Mouse (Mus musculus) CH12.LX (cell line): ENCODE measurements at regions not wholly inside any gene's neighbourhood (a gene's known extent, or its start where the extent isn't known, plus 50 kb on each side); places are given as distances from the start of the nearest gene placed in this dataset.
A peak's percentile ranks its signal among the peaks of the same experiment; 100 is the strongest.

Experiments used
- DNase-seq: peaks from one replicate; pipeline ENCODE4 v3.0.0-alpha.2; 2013; ENCODE audit errors: extremely low read depth
- H3K27ac ChIP-seq: 2 replicates; pipeline ENCODE4 v1.5.1; 2012; ENCODE audit warnings: low read depth, mild to moderate bottlenecking, control low read depth, moderate library complexity; ENCODE audit not compliant: insufficient read depth
- H3K27me3 ChIP-seq: replicated peaks from 2 replicates; pipeline ENCODE3; 2012; ENCODE audit warnings: inconsistent platforms
- H3K36me3 ChIP-seq, 2 experiments: replicated peaks in 1 of 2; 2 replicates each; pipeline versions ENCODE3 to v1.6.1; 2012; ENCODE audit warnings: inconsistent platforms in 1 of 2, low read length in 1 of 2, mild to moderate bottlenecking in 1 of 2, mixed read lengths in 1 of 2, moderate library complexity in 1 of 2; ENCODE audit not compliant: control insufficient read depth in 1 of 2, insufficient read depth in 1 of 2
- H3K4me1 ChIP-seq, 2 experiments: 2 replicates each; pipeline ENCODE4 v1.6.1; 2012; ENCODE audit warnings: inconsistent platforms in 1 of 2, moderate library complexity in 1 of 2; ENCODE audit not compliant: insufficient read depth in 2 of 2, control insufficient read depth in 1 of 2
- H3K4me2 ChIP-seq: 2 replicates; pipeline ENCODE4 v1.6.1; 2012; ENCODE audit warnings: low read depth, mild to moderate bottlenecking, control low read depth; ENCODE audit not compliant: poor library complexity, insufficient read depth, severe bottlenecking
- H3K4me3 ChIP-seq, 3 experiments: fragments of 150-350 bp in 1 of 3; sonication (generic) in 1 of 3; replicated peaks in 1 of 3; 2 replicates each; pipeline versions ENCODE3 to v1.5.1; 2011 to 2012; ENCODE audit warnings: low read depth in 2 of 3, low read length in 2 of 3, mild to moderate bottlenecking in 2 of 3, moderate library complexity in 2 of 3, control low read depth in 1 of 3, improper control_type of control experiment in 1 of 3, inconsistent platforms in 1 of 3, mixed read lengths in 1 of 3; ENCODE audit not compliant: poor library complexity in 1 of 3
- H3K79me2 ChIP-seq: replicated peaks from 2 replicates; pipeline ENCODE4 v1.6.1; 2012; ENCODE audit warnings: mild to moderate bottlenecking, moderate library complexity; ENCODE audit not compliant: control insufficient read depth, poor library complexity, insufficient read depth, severe bottlenecking; ENCODE audit errors: extremely low read depth
- H3K9ac ChIP-seq: 2 replicates; pipeline ENCODE4 v1.6.1; 2012; ENCODE audit warnings: low read depth, mild to moderate bottlenecking, control low read depth, moderate library complexity; ENCODE audit not compliant: insufficient read depth
- H3K9me3 ChIP-seq: replicated peaks from 2 replicates; pipeline ENCODE3; 2012; ENCODE audit warnings: low read length, inconsistent platforms, mixed read lengths
- BHLHE40 ChIP-seq: IDR thresholded peaks from 2 replicates; pipeline ENCODE4 v1.6.1; 2011; ENCODE audit warnings: mild to moderate bottlenecking, low read depth, low read length, improper control_type of control experiment
- CTCF ChIP-seq, 2 experiments: IDR thresholded peaks in 1 of 2; conservative IDR thresholded peaks in 1 of 2; 2 replicates each; pipeline ENCODE4 v1.5.1; 2011 to 2012; ENCODE audit warnings: low read depth in 2 of 2, low read length in 2 of 2, improper control_type of control experiment in 1 of 2, inconsistent platforms in 1 of 2, mild to moderate bottlenecking in 1 of 2, moderate library complexity in 1 of 2
- ELF1 ChIP-seq: IDR thresholded peaks from 2 replicates; pipeline ENCODE4 v1.6.1; 2014; ENCODE audit warnings: low read depth, mild to moderate bottlenecking, inconsistent platforms, low read length, improper control_type of control experiment
- GABPA ChIP-seq: IDR thresholded peaks from 2 replicates; pipeline ENCODE4 v1.6.1; 2012; ENCODE audit warnings: low read depth, low read length, improper control_type of control experiment, inconsistent platforms; ENCODE audit not compliant: insufficient replicate concordance
- HCFC1 ChIP-seq: IDR thresholded peaks from 2 replicates; pipeline ENCODE4 v1.6.1; 2012; ENCODE audit warnings: low read depth, mild to moderate bottlenecking, inconsistent platforms, low read length, improper control_type of control experiment
- IRF4 ChIP-seq: IDR thresholded peaks from 2 replicates; pipeline ENCODE4 v1.6.1; 2014; ENCODE audit warnings: low read depth, mild to moderate bottlenecking, inconsistent platforms, low read length, improper control_type of control experiment
- JUN ChIP-seq: IDR thresholded peaks from 2 replicates; pipeline ENCODE4 v1.6.1; 2011; ENCODE audit warnings: low read depth, mild to moderate bottlenecking, low read length, improper control_type of control experiment, moderate library complexity; ENCODE audit not compliant: insufficient read depth
- KAT2A ChIP-seq: IDR thresholded peaks from 2 replicates; pipeline ENCODE4 v1.6.1; 2012; ENCODE audit warnings: low read length, improper control_type of control experiment, inconsistent platforms; ENCODE audit not compliant: insufficient replicate concordance
- MAX ChIP-seq: IDR thresholded peaks from 2 replicates; pipeline ENCODE4 v1.6.1; 2011; ENCODE audit warnings: low read length, improper control_type of control experiment
- MAZ ChIP-seq: IDR thresholded peaks from 2 replicates; pipeline ENCODE4 v1.6.1; 2012; ENCODE audit warnings: low read depth, mild to moderate bottlenecking, inconsistent platforms, low read length, improper control_type of control experiment, moderate library complexity
- MEF2A ChIP-seq: IDR thresholded peaks from 2 replicates; pipeline ENCODE4 v1.6.1; 2014; ENCODE audit warnings: low read depth, mild to moderate bottlenecking, inconsistent platforms, low read length, improper control_type of control experiment, borderline replicate concordance
- MYC ChIP-seq: IDR thresholded peaks from 2 replicates; pipeline ENCODE4 v1.6.1; 2011; ENCODE audit warnings: low read depth, mild to moderate bottlenecking, improper control_type of control experiment, low read length
- NELFE ChIP-seq: IDR thresholded peaks from 2 replicates; pipeline ENCODE4 v1.6.1; 2011; ENCODE audit warnings: low read depth, low read length, improper control_type of control experiment
- POLR2AphosphoS2 ChIP-seq: IDR thresholded peaks from 2 replicates; pipeline ENCODE4 v1.6.1; 2011; ENCODE audit warnings: low read depth, low read length, improper control_type of control experiment
- RAD21 ChIP-seq: IDR thresholded peaks from 2 replicates; pipeline ENCODE4 v1.6.1; 2011; ENCODE audit warnings: low read depth, mild to moderate bottlenecking, low read length, improper control_type of control experiment, moderate library complexity
- RCOR1 ChIP-seq: conservative IDR thresholded peaks from 2 replicates; pipeline ENCODE4 v1.6.1; 2012; ENCODE audit warnings: low read depth, mild to moderate bottlenecking, inconsistent platforms, low read length, improper control_type of control experiment
- SIN3A ChIP-seq: IDR thresholded peaks from 2 replicates; pipeline ENCODE4 v1.6.1; 2012; ENCODE audit warnings: low read length, improper control_type of control experiment, inconsistent platforms
- SMC3 ChIP-seq: IDR thresholded peaks from 2 replicates; pipeline ENCODE4 v1.6.1; 2011; ENCODE audit warnings: low read depth, low read length, improper control_type of control experiment
- TCF12 ChIP-seq: IDR thresholded peaks from 2 replicates; pipeline ENCODE4 v1.6.1; 2014; ENCODE audit warnings: low read depth, mild to moderate bottlenecking, inconsistent platforms, low read length, improper control_type of control experiment
- UBTF ChIP-seq: IDR thresholded peaks from 2 replicates; pipeline ENCODE4 v1.6.1; 2012; ENCODE audit warnings: low read depth, mild to moderate bottlenecking, inconsistent platforms, low read length, improper control_type of control experiment, moderate library complexity
- ZC3H11A ChIP-seq: IDR thresholded peaks from 2 replicates; pipeline ENCODE4 v1.6.1; 2012; ENCODE audit warnings: low read depth, mild to moderate bottlenecking, inconsistent platforms, low read length, improper control_type of control experiment
- ZMIZ1 ChIP-seq: IDR thresholded peaks from 2 replicates; pipeline ENCODE4 v1.6.1; 2012; ENCODE audit warnings: low read depth, mild to moderate bottlenecking, inconsistent platforms, low read length, improper control_type of control experiment
- ZNF384 ChIP-seq: IDR thresholded peaks from 2 replicates; pipeline ENCODE4 v1.6.1; 2012; ENCODE audit warnings: low read depth, low read length, improper control_type of control experiment, inconsistent platforms
- dilution Hi-C: fragments of 300-500 bp; cut with MboI; formaldehyde crosslinking; loops from 2 replicates; pipeline ENCODE4 v1.14.3; 2020; ENCODE audit warnings: low sequenced_read_pairs; ENCODE audit not compliant: extremely low pct_unique_long_range_greater_than_20kb, extremely low pct_ligation_motif_present
- in situ Hi-C: fragments of 300-500 bp; cut with MboI; formaldehyde crosslinking; loops from 3 replicates; pipeline ENCODE4 v1.14.3; 2019; ENCODE audit warnings: low sequenced_read_pairs, low pct_ligation_motif_present, low pct_unique_long_range_greater_than_20kb, mixed read lengths

DNA sequence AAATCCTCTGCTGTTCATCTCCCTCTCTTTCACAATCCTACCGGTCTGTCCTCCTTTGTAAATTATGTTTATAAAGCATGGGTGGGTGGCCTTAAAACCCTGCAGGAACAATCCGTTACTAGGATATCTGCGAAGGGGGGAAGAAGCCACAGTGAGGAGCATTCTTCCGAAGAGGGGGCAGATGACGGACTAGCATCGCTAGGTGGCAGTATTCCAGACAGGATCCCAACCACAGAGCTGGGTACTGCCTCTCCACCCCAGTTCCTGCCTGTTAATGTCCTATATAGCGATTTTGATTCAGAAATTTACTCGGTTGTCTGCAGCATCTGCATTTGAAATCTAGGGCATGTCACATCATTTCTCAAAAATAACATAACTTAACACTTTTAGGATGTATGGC lies 419.9 kb upstream of the Atp2b1 start:
- no peak overlapping the region for H3K9ac ChIP-seq
- no peak overlapping the region for H3K27ac ChIP-seq
- H3K4me1 ChIP-seq, result no peaks in the 10 kb centered on the region
- H3K27me3 ChIP-seq, result no peaks in the 10 kb centered on the region
- TF ChIP-seq CTCF (conservative IDR thresholded peaks at IDR 0.05 in 1 of 2, IDR thresholded peaks at IDR 0.05 in 1 of 2; ENCODE audit: low read depth in 2 of 2, low read length in 2 of 2) (peak; percentile 57 to 85), HCFC1 (no peak), MYC (no peak), RAD21 (peak; percentile 83), ZMIZ1 (no peak), RCOR1 (no peak), JUN (no peak), MEF2A (no peak), ZC3H11A (peak; percentile 44; the same call in 1 of the 2 replicates), ZNF384 (peak; percentile 38), SMC3 (peak; percentile 91), SIN3A (0 out of 2 replicates have a peak, but pooled peaks have one; percentile 42), MAZ (peak; percentile 74; the same call in 1 of the 2 replicates), BHLHE40 (0 out of 2 replicates have a peak, but pooled peaks have one; percentile 17), IRF4 (peak; percentile 31; the same call in 1 of the 2 replicates), MAX (no peak), TCF12 (0 out of 2 replicates have a peak, but pooled peaks have one; percentile 13), GABPA (no peak), UBTF (no peak), ELF1 (0 out of 2 replicates have a peak, but pooled peaks have one; percentile 32), KAT2A (no peak), POLR2AphosphoS2 (no peak), NELFE (no peak)
- peak; percentile 81 for DNase-seq
- no peaks in the 10 kb centered on the region for H3K79me2 ChIP-seq
- dilution Hi-C loops, result no loop called here
- in situ Hi-C loops, result loop anchor here (25.0 kb wide), 2 partner anchors 343 to 593 kb away; no protein-coding TSS in a partner anchor
- H3K4me2 ChIP-seq, result no peak overlapping the region; the same call in 1 of the 2 replicates
- H3K9me3 ChIP-seq, result no peaks in the 10 kb centered on the region
- H3K4me3 ChIP-seq, result no peak overlapping the region
- H3K36me3 ChIP-seq, result no peaks in the 10 kb centered on the region
